Mouse (Mus musculus) G1E (cell line): ENCODE results near the gene Prtg. TPM values are rescaled to one million over a fixed set of nuclear protein-coding genes. Genes with fewer than 3 reads are reported as not detected.

Experiments
- ATAC-seq: 2 replicates; pipeline ENCODE4 v1.8.0; 2016; ENCODE audit warnings: mild to moderate bottlenecking; ENCODE audit not compliant: insufficient number of reproducible peaks, poor library complexity, low FRiP score, severe bottlenecking; ENCODE audit errors: extremely low read depth
- DNase-seq: peaks from one replicate; pipeline ENCODE4 v3.0.0; 2012; ENCODE audit warnings: low spot score
- H3K27me3 ChIP-seq: 2 replicates; pipeline ENCODE4 v1.6.1; 2012; ENCODE audit warnings: mild to moderate bottlenecking, low read length, inconsistent platforms; ENCODE audit not compliant: insufficient read depth
- H3K36me3 ChIP-seq: replicated peaks from 2 replicates; pipeline ENCODE3; 2012; ENCODE audit warnings: mild to moderate bottlenecking, inconsistent platforms
- H3K4me1 ChIP-seq: 2 replicates; pipeline ENCODE4 v1.6.1; 2012; ENCODE audit warnings: low read depth, low read length, inconsistent platforms, mixed read lengths; ENCODE audit not compliant: insufficient read depth
- H3K4me3 ChIP-seq: 2 replicates; pipeline ENCODE4 v1.5.1; 2012; ENCODE audit warnings: low read depth, mild to moderate bottlenecking, inconsistent platforms, low read length, moderate library complexity, mixed read lengths
- H3K9me3 ChIP-seq: replicated peaks from 2 replicates; pipeline ENCODE4 v1.6.1; 2012; ENCODE audit warnings: inconsistent platforms
- CTCF ChIP-seq: IDR thresholded peaks from 2 replicates; pipeline ENCODE4 v1.5.1; 2012; ENCODE audit warnings: low read depth, low read length, inconsistent platforms, mixed read lengths
- GATA1 ChIP-seq: IDR thresholded peaks from 2 replicates; pipeline ENCODE4 v1.6.1; 2012; ENCODE audit warnings: borderline replicate concordance, low read length, inconsistent platforms, mixed read lengths
- GATA2 ChIP-seq: IDR thresholded peaks from 2 replicates; pipeline ENCODE4 v1.6.1; 2012; ENCODE audit warnings: low read depth, low read length, inconsistent platforms, borderline replicate concordance
- POLR2AphosphoS5 ChIP-seq: IDR thresholded peaks from 2 replicates; pipeline ENCODE4 v1.6.1; 2012; ENCODE audit warnings: low read depth, low read length, inconsistent platforms; ENCODE audit not compliant: insufficient replicate concordance
- TAL1 ChIP-seq: conservative IDR thresholded peaks from 2 replicates; pipeline ENCODE4 v1.6.1; 2012; ENCODE audit warnings: low read depth, low read length, inconsistent platforms, mixed read lengths
- polyA plus RNA-seq: library from polyadenylated mRNA; stranded (reverse); fragments of >175 nt; gene quantifications from 2 replicates; pipeline ENCODE4 v1.2.3, GENCODE M21; 2012
- total RNA-seq, 2 experiments: library from RNA; stranded (forward) in 1 of 2; stranded (reverse) in 1 of 2; fragments of 200-1000 nt in 1 of 2; fragments of >200 nt in 1 of 2; fragmentation: Nextera tagmentation in 1 of 2; gene quantifications; 2 replicates each; pipeline ENCODE4 v1.2.3; 2014 to 2017

The Prtg gene
- total and polyA plus RNA-seq, 3 experiments, result 0.22 TPM; not detected in 2

GRCm38 (mm10) chr9:72808176-72808575, 1.5 kb downstream of the Prtg start:
- no peak for TF ChIP-seq TAL1
- TF ChIP-seq POLR2AphosphoS5, result no peak
- no peak for TF ChIP-seq CTCF
- TF ChIP-seq GATA1, result no peak
- TF ChIP-seq GATA2, result no peak
- H3K36me3 ChIP-seq, result no peaks in the 10 kb centered on the region
- H3K27me3 ChIP-seq, result peaks cover 43% of the 10 kb centered on the region
- ATAC-seq (no peak), DNase-seq (no peak)
- H3K9me3 ChIP-seq, result no peaks in the 10 kb centered on the region
- H3K4me3 ChIP-seq, result no peak overlapping the region
- H3K4me1 ChIP-seq, result peaks cover 12% of the 10 kb centered on the region

- H3K27me3 ChIP-seq, result peaks cover 43% of the 10 kb centered on the region
- no peaks in the 10 kb centered on the region for H3K9me3 ChIP-seq
- DNase-seq (no peak), ATAC-seq (0 out of 2 replicates have a peak, but pooled peaks have one; percentile 30)
- no peak overlapping the region for H3K4me3 ChIP-seq
- H3K4me1 ChIP-seq, result peaks cover 14% of the 10 kb centered on the region
- H3K36me3 ChIP-seq, result no peaks in the 10 kb centered on the region
- TF ChIP-seq CTCF, result no peak
- no peak for TF ChIP-seq POLR2AphosphoS5
- no peak for TF ChIP-seq GATA1
- TF ChIP-seq TAL1, result no peak
- TF ChIP-seq GATA2, result no peak
These were observed 1.9 kb downstream of the Prtg start for GRCm38 (mm10) chr9:72808586-72808985.

- DNase-seq (no peak), ATAC-seq (no peak)
- Histone ChIP-seq H3K36me3 (no peaks in the 10 kb centered on the region), H3K27me3 (peaks cover 47% of the 10 kb centered on the region), H3K9me3 (no peaks in the 10 kb centered on the region), H3K4me3 (no peak overlapping the region), H3K4me1 (peaks cover 14% of the 10 kb centered on the region)
- TF ChIP-seq POLR2AphosphoS5, result no peak
- no peak for TF ChIP-seq GATA2
- no peak for TF ChIP-seq CTCF
- TF ChIP-seq GATA1, result no peak
- TF ChIP-seq TAL1, result no peak
These were observed 2.4 kb downstream of the Prtg start for GRCm38 (mm10) chr9:72809077-72809476.

DNA sequence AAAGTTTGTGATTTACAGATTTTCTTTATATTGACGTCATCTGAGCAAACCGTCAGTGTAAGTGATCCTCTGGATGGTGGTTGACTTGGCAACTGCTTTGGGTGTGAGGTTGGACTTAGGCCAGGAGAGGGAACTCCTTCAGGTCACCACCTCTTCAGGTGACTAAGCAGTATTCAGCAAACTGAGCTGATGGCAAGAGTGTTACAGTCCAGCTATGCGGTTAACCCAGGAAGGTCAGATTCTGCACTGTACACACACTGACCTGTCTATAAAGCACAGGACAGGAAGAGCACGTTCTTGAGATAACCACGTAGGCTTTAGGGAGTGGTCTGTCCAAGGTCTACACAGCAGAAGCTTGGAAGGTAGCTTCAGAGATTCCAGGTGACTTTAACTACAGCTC, 3.9 kb downstream of the Prtg start:
- Histone ChIP-seq H3K4me3 (no peak overlapping the region), H3K36me3 (no peaks in the 10 kb centered on the region), H3K27me3 (peaks cover 45% of the 10 kb centered on the region), H3K9me3 (no peaks in the 10 kb centered on the region), H3K4me1 (peaks cover 14% of the 10 kb centered on the region)
- TF ChIP-seq GATA1 (no peak), GATA2 (no peak), CTCF (no peak), POLR2AphosphoS5 (no peak), TAL1 (no peak)
- DNase-seq, result no peak
- no peak for ATAC-seq

DNA sequence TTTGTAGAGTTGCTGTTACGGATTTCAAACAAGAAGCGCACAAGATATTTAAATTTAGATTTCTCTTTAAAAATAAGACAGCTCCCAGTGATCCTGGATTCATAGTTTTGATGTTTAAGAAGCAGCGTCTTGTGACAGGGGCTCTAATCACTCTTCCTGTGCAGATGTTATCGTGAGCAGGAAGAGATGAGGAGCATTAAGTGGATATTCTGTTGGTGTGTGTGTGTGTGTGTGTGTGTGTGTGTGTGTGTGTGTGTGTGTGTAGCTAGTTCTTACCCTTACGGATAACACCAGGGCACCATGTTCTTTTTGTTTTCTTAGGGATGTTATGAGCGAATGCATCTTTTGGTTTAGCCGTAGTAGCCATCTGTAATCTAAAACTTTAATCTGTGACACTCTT, 5.4 kb downstream of the Prtg start:
- no peak for TF ChIP-seq TAL1
- TF ChIP-seq GATA1, result no peak
- TF ChIP-seq POLR2AphosphoS5, result no peak
- no peak for TF ChIP-seq GATA2
- Histone ChIP-seq H3K36me3 (no peaks in the 10 kb centered on the region), H3K4me1 (peaks cover 11% of the 10 kb centered on the region), H3K9me3 (no peaks in the 10 kb centered on the region), H3K4me3 (no peak overlapping the region), H3K27me3 (peaks cover 34% of the 10 kb centered on the region)
- ATAC-seq (no peak), DNase-seq (no peak)

DNA sequence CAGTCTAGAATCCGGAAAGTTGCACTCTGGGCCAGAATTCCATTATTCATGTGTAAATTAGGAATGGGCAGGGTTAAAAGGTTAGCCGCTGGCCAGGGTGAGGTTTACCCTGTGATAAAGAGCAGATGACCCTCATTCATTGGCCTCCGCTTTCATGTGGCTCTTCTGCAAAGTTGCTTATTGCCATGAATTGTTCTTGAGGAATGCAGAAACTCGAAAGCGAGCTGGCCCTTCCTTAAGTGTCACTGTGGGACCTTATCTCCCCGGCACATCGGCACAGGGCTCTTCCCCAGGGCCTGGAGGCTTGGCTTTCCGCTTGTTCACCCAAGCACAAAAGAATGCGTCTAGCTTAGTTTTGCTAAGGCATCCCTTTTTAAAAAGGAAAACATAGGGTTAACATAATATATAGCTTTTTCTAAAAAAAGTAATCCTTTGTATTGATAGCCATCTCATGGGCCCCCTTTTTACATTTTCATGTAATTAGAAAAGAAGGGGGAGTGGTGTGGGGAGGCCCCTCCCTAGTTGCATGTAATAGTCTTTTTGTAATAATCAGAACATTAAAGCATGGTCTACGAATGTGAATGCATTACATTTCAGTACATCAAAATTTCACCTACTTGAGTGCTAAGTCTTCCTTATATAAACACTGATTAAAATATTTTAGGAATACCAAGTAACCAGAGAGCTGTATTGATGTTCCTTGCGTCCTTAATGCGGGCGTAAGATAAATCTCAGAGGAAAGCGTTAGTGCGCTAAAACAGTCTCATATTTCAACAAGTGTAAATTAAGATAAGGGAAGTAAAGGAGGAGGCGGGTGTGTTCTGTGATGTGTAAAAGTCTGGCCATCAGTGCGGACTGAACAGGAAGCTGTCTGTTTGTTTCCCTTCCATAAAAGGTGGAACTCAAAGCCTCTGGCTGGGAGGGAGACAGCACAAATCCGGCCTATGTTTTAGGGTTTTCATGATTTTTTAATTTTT, 6.2 kb downstream of the Prtg start:
- Histone ChIP-seq H3K36me3 (no peaks in the 10 kb centered on the region), H3K4me3 (no peak overlapping the region; the same call in 1 of the 2 replicates), H3K9me3 (no peaks in the 10 kb centered on the region), H3K4me1 (peaks cover 10% of the 10 kb centered on the region), H3K27me3 (peaks cover 26% of the 10 kb centered on the region)
- DNase-seq (no peak), ATAC-seq (peak; percentile 61)
- TF ChIP-seq TAL1, result no peak
- no peak for TF ChIP-seq GATA2
- TF ChIP-seq GATA1, result no peak
- TF ChIP-seq POLR2AphosphoS5, result no peak
- TF ChIP-seq CTCF, result no peak
